Mouse (Mus musculus) spleen, postnatal 10 days (tissue): ENCODE measurements around the gene Fbxw18.
"Not testable (repeated sequence)": the region's sequence is repeated elsewhere in the genome, so short reads cannot be mapped to it uniquely, and the experiment has no call there.

Source experiments
- DNase-seq, 2 experiments: peaks; one replicate each; pipeline ENCODE4 v3.0.0; 2021 to 2022; ENCODE audit warnings: low spot score in 2 of 2

The Fbxw18 gene

GRCm38 (mm10) chr9:109702600-109702999 is at the start of gene Fbxw18:
TSS of gene Fbxw18 (minus strand) at chr9:109702700.
- DNase-seq: not testable (repeated sequence)

GRCm38 (mm10) chr9:109745989-109746388 is 43.5 kb upstream of the Fbxw18 start, which contains the start of gene Fbxw26:
TSS of gene Fbxw26 (minus strand) at chr9:109746089.
- not testable (repeated sequence) for DNase-seq

- DNase-seq: peak in 1 of 2 experiments; percentile 47
These were observed 17.2 kb downstream of the Fbxw18 start for GRCm38 (mm10) chr9:109685299-109685698.

GRCm38 (mm10) chr9:109664552-109664951 is 37.9 kb downstream of the Fbxw18 start, which contains the start of gene Fbxw25:
TSS of gene Fbxw25 (minus strand) at chr9:109664652.
- DNase-seq: not testable (repeated sequence)
